Mouse (Mus musculus) spleen, adult 2 months (tissue): ENCODE results near the gene Psmb9.
"Not testable (repeated sequence)": the region's sequence is repeated elsewhere in the genome, so short reads cannot be mapped to it uniquely, and the experiment has no call there.

Source experiments
- CTCF ChIP-seq: fragments of 200-500 bp; IDR thresholded peaks from 2 replicates; pipeline ENCODE4 v1.5.1; 2011; ENCODE audit warnings: mild to moderate bottlenecking, inconsistent platforms; ENCODE audit not compliant: insufficient read depth, insufficient read length, insufficient replicate concordance; ENCODE audit errors: extremely low read depth
- POLR2A ChIP-seq: fragments of 200-500 bp; IDR thresholded peaks from 2 replicates; pipeline ENCODE4 v1.6.1; 2011; ENCODE audit warnings: low read depth, low read length, inconsistent platforms

DNA sequence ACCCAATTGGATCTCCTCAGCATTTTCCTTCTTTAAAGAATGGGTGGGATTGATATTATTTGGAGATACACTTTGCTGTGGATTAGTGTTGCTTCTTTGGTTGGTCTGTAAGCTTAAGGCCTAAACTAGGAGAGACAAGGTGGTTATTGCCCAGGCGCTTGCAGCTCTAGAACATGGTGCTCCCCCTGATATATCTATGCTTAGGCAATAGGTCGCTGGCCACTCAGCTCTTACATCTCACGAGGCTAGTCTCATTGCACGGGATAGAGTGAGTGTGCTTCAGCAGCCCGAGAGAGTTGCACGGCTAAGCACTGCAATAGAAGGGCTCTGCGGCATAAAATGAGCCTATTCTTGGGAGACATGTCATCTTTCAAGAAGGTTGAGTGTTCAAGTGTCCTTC, 44.5 kb upstream of the Psmb9 start:
- not testable (repeated sequence) for TF ChIP-seq CTCF, POLR2A
